Mouse (Mus musculus) thymus, adult 2 months (tissue): Measurements from ENCODE around the gene Gm28230. TPM values are rescaled to one million over a fixed set of nuclear protein-coding genes. Genes with fewer than 3 reads are reported as not detected.

ENCODE experiments used
- DNase-seq: peaks from one replicate; pipeline ENCODE4 v3.0.0; 2021
- H3K27ac ChIP-seq: fragments of 200-500 bp; 2 replicates; pipeline ENCODE4 v1.5.1; 2012; ENCODE audit warnings: low read length, control low read depth; ENCODE audit not compliant: control insufficient read depth, insufficient read depth
- H3K27me3 ChIP-seq: fragments of 200-500 bp; 2 replicates; pipeline ENCODE4 v1.6.1; 2012; ENCODE audit warnings: mild to moderate bottlenecking, low read length, moderate library complexity, mixed read lengths; ENCODE audit not compliant: control insufficient read depth, insufficient read depth
- H3K36me3 ChIP-seq: fragments of 200-500 bp; 2 replicates; pipeline ENCODE4 v1.6.1; 2012; ENCODE audit warnings: mild to moderate bottlenecking, low read length, moderate library complexity; ENCODE audit not compliant: control insufficient read depth, insufficient read depth
- H3K4me1 ChIP-seq: fragments of 200-500 bp; replicated peaks from 2 replicates; pipeline ENCODE4 v1.6.1; 2012; ENCODE audit warnings: low read length; ENCODE audit not compliant: control insufficient read depth, insufficient read depth
- H3K4me3 ChIP-seq: fragments of 200-500 bp; 2 replicates; pipeline ENCODE4 v1.5.1; 2012; ENCODE audit warnings: mild to moderate bottlenecking, low read length, control low read depth, moderate library complexity; ENCODE audit not compliant: control insufficient read depth, insufficient read depth
- CTCF ChIP-seq: fragments of 200-500 bp; IDR thresholded peaks from 2 replicates; pipeline ENCODE4 v1.5.1; 2012; ENCODE audit warnings: mild to moderate bottlenecking, control low read depth, low read length, moderate library complexity, borderline replicate concordance; ENCODE audit not compliant: control insufficient read depth, poor library complexity, insufficient read depth; ENCODE audit errors: extremely low read depth
- POLR2A ChIP-seq: fragments of 200-500 bp; IDR thresholded peaks from 2 replicates; pipeline ENCODE4 v1.6.1; 2012; ENCODE audit warnings: mild to moderate bottlenecking, low read length, control low read depth, moderate library complexity; ENCODE audit not compliant: control insufficient read depth, poor library complexity, insufficient read depth; ENCODE audit errors: extremely low read depth
- WGBS: fragments of 180-500 bp; shearing (Covaris S2); methylation state at CpG from one replicate; pipeline ENCODE4 v1.1.7; 2018; 5-methylcytosine and 5-hydroxymethylcytosine counted together
- polyA plus RNA-seq: library from polyadenylated mRNA; depleted of rRNA; stranded (reverse); fragments of >200 nt; gene quantifications from 2 replicates; pipeline ENCODE4 v1.2.3, GENCODE M21; 2012

The Gm28230 gene
- polyA plus RNA-seq, 1 experiment: 0.31 TPM

DNA sequence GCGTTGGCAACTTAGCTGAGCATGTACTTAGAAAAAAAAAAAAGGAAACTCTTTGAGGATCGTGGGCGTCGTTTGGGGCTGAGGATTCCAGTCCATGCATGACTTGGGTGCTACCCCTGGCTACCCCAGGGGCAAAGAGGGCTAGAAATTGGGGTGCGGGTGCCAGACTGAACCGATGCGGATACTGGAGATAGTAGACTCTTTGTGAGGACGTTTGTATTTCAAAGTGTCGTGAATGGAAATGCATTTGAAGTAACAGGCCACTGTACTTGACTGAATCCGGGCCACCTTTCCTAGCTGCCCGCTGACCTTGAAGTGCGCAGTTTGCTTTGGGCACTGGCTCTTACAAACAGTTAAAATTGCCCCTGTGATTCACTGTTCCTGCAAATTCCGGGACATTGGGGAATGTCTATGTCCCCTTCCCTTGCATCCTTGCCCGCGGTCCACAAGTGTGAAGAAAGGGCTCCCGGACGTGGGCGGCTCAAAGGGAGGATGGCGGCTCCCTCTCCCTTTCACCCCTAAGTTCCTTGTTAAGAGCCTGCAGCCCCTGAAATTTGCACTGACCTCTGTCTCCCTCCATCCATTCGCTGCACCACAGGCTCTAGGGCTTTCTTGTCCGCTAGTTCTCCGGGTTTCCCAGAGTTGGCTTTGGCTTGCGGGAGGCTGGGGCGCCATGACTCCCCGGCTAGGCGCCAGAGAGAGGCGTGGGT, 39.4 kb upstream of the Gm28230 start:
- Histone ChIP-seq H3K4me1 (no peaks in the 10 kb centered on the region), H3K27me3 (peaks cover 29% of the 10 kb centered on the region), H3K27ac (no peak overlapping the region), H3K4me3 (no peak overlapping the region), H3K36me3 (no peaks in the 10 kb centered on the region)
- 8% methylated on average over 27 of the region's 27 CpGs for WGBS
- TF ChIP-seq CTCF: no peak
- TF ChIP-seq POLR2A: no peak
- no peak for DNase-seq

DNA sequence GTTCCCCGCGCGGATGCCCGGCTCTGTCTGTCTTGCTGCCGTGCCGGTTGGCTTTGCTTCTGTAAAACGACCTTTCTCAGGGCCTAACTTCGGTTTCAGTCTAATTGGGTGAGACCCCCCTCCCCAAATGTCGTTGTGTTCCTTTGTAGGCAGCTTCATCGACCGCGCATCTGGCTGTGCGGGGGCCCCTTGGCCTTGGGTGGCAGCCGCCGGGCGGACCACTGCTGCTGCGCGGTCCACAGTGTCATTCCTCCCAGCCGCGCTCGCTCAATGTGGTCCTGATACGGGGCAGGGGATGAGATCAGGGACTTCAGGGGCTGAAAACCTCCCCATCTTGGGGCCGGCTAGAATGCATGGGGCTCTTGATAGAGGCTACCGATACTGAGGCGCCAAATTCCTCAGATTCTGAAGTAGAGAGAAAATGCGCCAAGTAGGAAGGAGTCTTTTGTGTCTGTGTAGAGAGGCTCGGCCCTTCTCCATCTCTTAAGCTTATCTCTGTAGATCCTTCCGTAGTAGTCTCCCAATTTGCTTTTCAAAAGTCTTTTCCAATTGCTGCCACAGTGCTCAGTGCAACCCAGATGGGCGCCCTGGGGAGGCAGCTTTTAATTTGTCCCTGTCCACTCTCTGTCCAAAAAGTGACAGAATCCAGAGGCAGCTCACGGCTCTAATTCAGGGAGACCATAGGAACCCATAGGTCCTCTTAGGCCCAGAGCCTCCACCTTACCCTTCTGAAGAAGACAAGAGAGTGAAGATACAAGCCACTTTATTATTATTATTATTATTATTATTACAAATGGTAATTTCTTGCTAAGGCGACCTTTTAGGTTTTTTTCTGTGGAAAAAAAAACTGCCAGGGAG, 38.6 kb upstream of the Gm28230 start:
- H3K27me3 ChIP-seq: peaks cover 34% of the 10 kb centered on the region
- H3K36me3 ChIP-seq: no peaks in the 10 kb centered on the region
- no peak overlapping the region for H3K27ac ChIP-seq
- DNase-seq: no peak
- WGBS: 8% methylated on average over 31 of the region's 31 CpGs
- TF ChIP-seq CTCF (no peak), POLR2A (no peak)
- no peaks in the 10 kb centered on the region for H3K4me1 ChIP-seq
- H3K4me3 ChIP-seq: no peak overlapping the region

DNA sequence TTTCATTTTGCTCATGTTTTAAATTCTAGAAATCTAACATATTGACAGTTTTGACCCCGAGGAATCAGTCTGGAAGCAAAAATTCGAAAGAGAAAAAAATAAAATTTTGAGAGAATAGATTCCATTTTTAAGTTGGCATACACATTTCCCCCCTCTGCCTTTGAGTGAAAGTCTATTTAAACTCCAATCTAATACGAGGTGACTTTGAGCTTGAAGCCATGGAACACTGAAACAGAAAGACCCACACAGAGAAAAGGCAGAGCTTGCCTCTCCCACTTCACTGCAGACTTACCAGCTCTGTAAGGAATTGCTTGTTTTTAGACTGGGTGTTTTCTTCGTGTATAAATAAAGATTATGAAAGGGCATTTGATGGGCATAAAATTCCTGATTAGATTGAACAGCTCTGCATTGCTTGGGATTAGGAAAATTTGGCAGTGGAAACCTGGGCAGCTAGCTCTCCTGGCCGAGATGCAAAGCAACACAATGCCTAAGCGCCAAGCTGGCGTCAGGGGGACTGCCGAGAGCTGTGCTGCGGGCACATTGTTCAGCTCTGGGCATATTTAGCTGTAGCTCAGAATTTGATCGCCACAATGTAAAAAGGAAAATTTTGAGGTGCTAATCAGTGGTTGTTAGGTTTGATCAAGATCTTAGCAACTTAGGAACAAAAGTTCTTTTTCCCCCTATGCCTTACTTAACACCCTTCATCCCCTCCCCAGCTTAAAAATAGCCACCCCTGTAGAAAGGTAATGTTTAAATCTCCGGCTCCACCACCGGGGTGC, 37.5 kb upstream of the Gm28230 start:
- Histone ChIP-seq H3K36me3 (no peaks in the 10 kb centered on the region), H3K27ac (no peak overlapping the region), H3K4me1 (no peaks in the 10 kb centered on the region), H3K27me3 (peaks cover 34% of the 10 kb centered on the region), H3K4me3 (no peak overlapping the region)
- 8% methylated on average over 12 of the region's 12 CpGs for WGBS
- no peak for DNase-seq
- TF ChIP-seq POLR2A: no peak

DNA sequence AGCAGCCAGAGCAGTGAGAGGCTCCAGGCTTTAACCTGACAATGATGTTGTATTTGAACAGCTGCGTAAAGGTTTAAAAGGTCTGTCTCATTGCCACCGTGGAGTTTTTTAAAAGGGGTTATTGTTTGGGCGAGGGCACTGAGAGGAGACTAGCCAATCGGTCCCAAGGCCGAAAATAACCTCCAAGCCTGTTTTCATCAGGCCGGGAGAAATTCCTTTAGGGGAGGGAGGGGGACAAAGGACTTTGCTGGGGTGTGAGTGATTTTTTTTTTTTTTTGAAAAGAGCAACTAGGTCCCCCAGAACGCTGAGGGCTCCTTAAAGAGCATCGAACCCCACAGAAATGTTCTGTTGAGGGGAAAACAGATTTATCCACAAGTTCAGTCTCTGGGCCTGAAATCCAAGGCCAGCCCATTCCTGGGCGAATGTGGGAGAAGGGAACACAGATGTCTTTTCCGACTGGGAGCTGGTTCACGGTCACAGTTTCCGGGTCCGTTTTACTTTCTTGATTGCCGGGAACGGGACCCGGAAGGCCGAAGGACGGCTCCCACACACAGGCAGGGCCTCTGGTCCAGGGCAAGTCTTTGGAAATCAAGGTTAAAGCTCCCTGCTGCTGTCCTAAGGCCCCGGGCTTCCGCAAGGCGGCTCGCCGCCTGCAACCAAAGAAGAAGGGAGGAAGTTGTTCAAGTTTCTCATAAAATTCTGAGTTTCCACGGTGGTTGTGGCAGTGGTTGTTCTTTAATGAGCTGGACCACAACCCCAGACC, 36.8 kb upstream of the Gm28230 start:
- no peak for DNase-seq
- no peak overlapping the region for H3K27ac ChIP-seq

DNA sequence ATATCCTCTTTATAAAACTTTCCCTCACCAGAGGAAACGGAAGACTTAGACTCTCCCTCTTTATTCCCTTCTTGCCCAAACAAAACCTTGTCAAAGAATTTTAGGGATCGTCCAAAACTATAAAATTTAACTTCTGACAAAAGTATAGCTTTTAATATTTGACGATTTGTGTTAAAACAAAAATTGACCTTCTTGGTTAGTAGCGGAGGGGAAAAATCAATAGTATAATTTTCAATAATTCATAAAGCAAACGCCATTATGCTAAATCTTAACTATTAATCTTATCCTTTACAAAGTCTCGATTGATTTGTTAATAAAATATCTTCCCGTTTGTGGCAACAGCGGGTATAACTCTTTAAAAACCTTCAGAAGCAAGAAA, 36.2 kb upstream of the Gm28230 start:
- Histone ChIP-seq H3K4me1 (no peaks in the 10 kb centered on the region), H3K27ac (no peak overlapping the region), H3K36me3 (no peaks in the 10 kb centered on the region), H3K27me3 (peaks cover 39% of the 10 kb centered on the region), H3K4me3 (no peak overlapping the region)
- DNase-seq: no peak
- TF ChIP-seq CTCF: no peak
- TF ChIP-seq POLR2A: no peak
- WGBS: 10% methylated on average over 8 of the region's 8 CpGs

More for the DNA sequence above, 36.8 kb upstream of the Gm28230 start:
- Histone ChIP-seq H3K27me3 (peaks cover 37% of the 10 kb centered on the region), H3K4me1 (no peaks in the 10 kb centered on the region), H3K36me3 (no peaks in the 10 kb centered on the region), H3K4me3 (no peak overlapping the region)
- WGBS: 3% methylated on average over 24 of the region's 24 CpGs
- no peak for TF ChIP-seq POLR2A
- no peak for TF ChIP-seq CTCF
